Mouse (Mus musculus) kidney, embryonic 16.5 days (tissue): Measurements from ENCODE around the gene Fam107b. TPM values are rescaled to one million over a fixed set of nuclear protein-coding genes. Genes with fewer than 3 reads are reported as not detected.

Source experiments
- ATAC-seq: fragments of 200-750 bp; cut with Nextera tagmentation; 2 replicates; pipeline ENCODE4 v1.8.0; 2017; ENCODE audit warnings: moderate TSS enrichment; ENCODE audit not compliant: low FRiP score, low TSS enrichment
- H3K27ac ChIP-seq: fragments of 300-500 bp; sonication (generic); 2 replicates; pipeline ENCODE4 v1.5.1; 2014; ENCODE audit warnings: low read length
- H3K27me3 ChIP-seq: fragments of 300-500 bp; sonication (generic); 2 replicates; pipeline ENCODE4 v1.6.1; 2014; ENCODE audit warnings: low read length, control low read depth, mixed read lengths; ENCODE audit not compliant: insufficient read depth
- H3K36me3 ChIP-seq: fragments of 300-500 bp; sonication (generic); 2 replicates; pipeline ENCODE4 v1.6.1; 2014; ENCODE audit warnings: low read length, control low read depth, mixed read lengths; ENCODE audit not compliant: insufficient read depth
- H3K4me1 ChIP-seq: fragments of 300-500 bp; sonication (generic); 2 replicates; pipeline ENCODE4 v1.6.1; 2014; ENCODE audit warnings: low read length, control low read depth, mixed read lengths; ENCODE audit not compliant: insufficient read depth
- H3K4me2 ChIP-seq: fragments of 300-500 bp; sonication (generic); replicated peaks from 2 replicates; pipeline ENCODE4 v1.6.1; 2014; ENCODE audit warnings: low read depth, low read length
- H3K4me3 ChIP-seq: fragments of 300-500 bp; sonication (generic); 2 replicates; pipeline ENCODE4 v1.5.1; 2014; ENCODE audit warnings: mild to moderate bottlenecking, low read length
- H3K9ac ChIP-seq: fragments of 300-500 bp; sonication (generic); replicated peaks from 2 replicates; pipeline ENCODE4 v1.6.1; 2014; ENCODE audit warnings: low read length
- H3K9me3 ChIP-seq: fragments of 300-500 bp; sonication (generic); 2 replicates; pipeline ENCODE4 v1.6.1; 2016; ENCODE audit warnings: low read length, control low read depth
- WGBS: fragments of 180-500 bp; shearing (Covaris S2); extraction: QIAGEN DNeasy Blood & Tissue Kit; methylation state at CpG from one replicate; pipeline ENCODE4 v1.1.7; 2014; 5-methylcytosine and 5-hydroxymethylcytosine counted together
- polyA plus RNA-seq: library from polyadenylated mRNA; unstranded; fragments of >200 nt; fragmentation: Nextera tagmentation; extraction: Ambion mirVana; gene quantifications from 2 replicates; pipeline ENCODE4 v1.2.1, GENCODE M21; 2015

Gene Fam107b
- polyA plus RNA-seq, 1 experiment from 2014 or later = 67.2 TPM

DNA sequence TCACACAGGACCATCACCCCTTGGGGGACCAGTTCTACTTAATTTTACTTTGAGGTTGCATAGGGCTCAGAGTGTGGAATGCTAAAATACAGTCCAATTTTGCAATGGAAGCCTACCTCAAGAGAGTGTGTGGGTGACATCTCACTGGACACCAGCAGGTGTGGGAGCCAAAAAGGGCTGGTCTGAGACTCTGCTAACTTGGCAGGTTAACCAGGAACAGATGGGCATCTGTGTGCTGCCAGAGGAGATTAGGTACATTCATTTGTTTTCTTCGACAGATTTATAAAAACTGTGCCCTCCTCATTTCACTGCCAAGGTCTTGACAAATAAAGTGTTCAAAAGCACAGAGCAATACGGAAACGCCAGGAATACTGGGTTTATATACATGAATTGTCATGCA is 32.3 kb downstream of the Fam107b start:
- Histone ChIP-seq H3K27ac (no peak overlapping the region), H3K9ac (no peak overlapping the region), H3K27me3 (no peaks in the 10 kb centered on the region), H3K36me3 (no peaks in the 10 kb centered on the region), H3K4me1 (no peaks in the 10 kb centered on the region), H3K9me3 (no peaks in the 10 kb centered on the region), H3K4me3 (no peak overlapping the region), H3K4me2 (no peak overlapping the region)
- 91% methylated on average over 3 of the region's 3 CpGs for WGBS
- ATAC-seq = no peak

DNA sequence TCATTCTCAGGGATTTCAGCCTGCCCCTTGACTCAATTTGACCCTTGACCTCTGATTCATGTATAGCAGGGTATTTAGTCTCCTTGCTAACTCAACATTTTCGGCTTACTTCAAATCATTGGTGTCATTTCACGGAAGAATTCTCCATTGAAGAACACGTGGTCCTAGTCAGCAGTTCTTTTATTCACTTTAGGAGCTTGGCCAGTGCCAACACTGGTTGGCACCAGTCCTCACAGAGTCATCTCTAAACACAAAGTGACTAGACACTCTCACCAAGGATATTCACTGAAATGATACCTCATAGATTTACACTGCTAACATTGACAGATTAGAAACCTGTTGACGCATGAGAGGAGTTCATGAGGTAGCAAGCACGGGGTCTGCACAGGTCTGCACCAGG is 32.9 kb downstream of the Fam107b start:
- no peaks in the 10 kb centered on the region for H3K4me1 ChIP-seq
- no peaks in the 10 kb centered on the region for H3K27me3 ChIP-seq
- H3K4me3 ChIP-seq = no peak overlapping the region
- H3K9me3 ChIP-seq = no peaks in the 10 kb centered on the region
- H3K4me2 ChIP-seq = no peak overlapping the region
- ATAC-seq = no peak
- no peak overlapping the region for H3K9ac ChIP-seq
- 90% methylated on average over 5 of the region's 5 CpGs for WGBS
- H3K27ac ChIP-seq = no peak overlapping the region
- H3K36me3 ChIP-seq = no peaks in the 10 kb centered on the region

DNA sequence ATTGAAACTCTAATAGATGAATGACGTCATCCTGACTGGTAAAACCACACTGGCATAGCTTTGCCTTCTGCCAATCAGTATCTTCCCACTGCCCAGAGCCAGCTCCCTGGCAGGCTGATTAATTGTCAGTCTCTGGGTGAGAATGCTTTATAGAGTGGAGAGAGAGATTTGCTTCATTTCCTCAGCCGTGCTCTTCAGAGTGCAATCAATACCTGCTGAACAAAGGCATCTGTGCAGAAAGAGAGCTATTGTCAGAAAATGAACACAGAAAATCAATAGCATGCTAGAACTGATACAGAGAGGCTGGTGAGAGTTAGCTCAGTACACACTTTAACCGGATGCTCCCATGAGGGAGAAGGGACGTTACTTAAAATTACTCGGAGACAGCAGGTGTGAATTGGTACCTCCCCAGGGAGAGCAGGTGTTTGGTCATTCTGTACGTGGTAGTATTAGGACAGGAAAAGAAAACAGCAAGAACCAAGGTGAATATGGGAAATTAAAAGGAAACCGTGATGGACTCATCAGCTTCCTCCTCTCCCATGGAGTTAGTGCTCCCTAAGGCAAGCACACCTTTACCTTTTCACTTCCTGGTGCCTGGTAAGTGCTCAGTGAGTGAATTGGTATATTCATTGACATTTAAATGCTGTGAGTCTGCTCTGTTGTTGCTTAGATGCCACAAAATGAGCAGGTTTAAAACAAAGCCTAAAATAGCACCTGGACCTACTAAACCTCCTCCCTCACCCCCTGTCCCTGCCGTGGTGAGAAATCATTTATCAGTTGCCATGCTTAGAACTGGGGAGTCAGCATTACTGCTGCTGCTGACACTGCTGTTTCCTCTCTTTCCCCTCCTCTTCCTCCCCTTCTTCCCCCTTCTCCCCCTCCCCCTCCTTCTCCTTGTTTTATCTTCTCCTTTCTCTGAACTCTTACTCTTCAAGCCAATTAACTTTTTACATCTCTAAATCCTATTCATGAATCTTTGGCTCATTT is 38.9 kb downstream of the Fam107b start:
- Histone ChIP-seq H3K4me1 (no peaks in the 10 kb centered on the region), H3K27me3 (no peaks in the 10 kb centered on the region), H3K36me3 (no peaks in the 10 kb centered on the region), H3K9me3 (no peaks in the 10 kb centered on the region), H3K4me3 (no peak overlapping the region), H3K9ac (no peak overlapping the region), H3K4me2 (no peak overlapping the region), H3K27ac (no peak overlapping the region)
- 51% methylated on average over 8 of the region's 8 CpGs for WGBS
- ATAC-seq = no peak

DNA sequence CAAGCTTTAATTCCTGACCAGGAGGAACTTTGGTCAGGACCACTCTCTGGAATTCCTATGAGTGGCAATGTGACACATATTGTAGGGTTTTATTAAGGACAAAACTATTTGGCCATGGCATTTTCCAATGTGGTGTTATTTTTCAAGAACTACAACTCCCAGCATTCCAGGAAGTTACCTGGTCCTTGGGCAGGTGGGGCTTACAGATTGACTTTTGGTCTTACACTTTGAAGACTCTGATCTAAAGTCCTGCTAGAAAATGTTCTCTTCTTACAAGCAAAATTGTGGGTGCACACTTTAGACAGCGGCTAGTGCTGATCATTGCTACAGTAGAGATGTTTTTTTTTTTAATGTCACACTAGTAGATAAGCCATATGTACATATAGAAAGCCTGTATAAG is 48.2 kb downstream of the Fam107b start:
- no peaks in the 10 kb centered on the region for H3K27me3 ChIP-seq
- no peak overlapping the region for H3K27ac ChIP-seq
- H3K4me2 ChIP-seq = no peak overlapping the region
- no peak overlapping the region for H3K9ac ChIP-seq
- H3K4me3 ChIP-seq = no peak overlapping the region
- no peak for ATAC-seq
- no peaks in the 10 kb centered on the region for H3K9me3 ChIP-seq
- H3K36me3 ChIP-seq = no peaks in the 10 kb centered on the region
- WGBS = 90% methylated on average over 1 of the region's 1 CpGs
- H3K4me1 ChIP-seq = no peaks in the 10 kb centered on the region

DNA sequence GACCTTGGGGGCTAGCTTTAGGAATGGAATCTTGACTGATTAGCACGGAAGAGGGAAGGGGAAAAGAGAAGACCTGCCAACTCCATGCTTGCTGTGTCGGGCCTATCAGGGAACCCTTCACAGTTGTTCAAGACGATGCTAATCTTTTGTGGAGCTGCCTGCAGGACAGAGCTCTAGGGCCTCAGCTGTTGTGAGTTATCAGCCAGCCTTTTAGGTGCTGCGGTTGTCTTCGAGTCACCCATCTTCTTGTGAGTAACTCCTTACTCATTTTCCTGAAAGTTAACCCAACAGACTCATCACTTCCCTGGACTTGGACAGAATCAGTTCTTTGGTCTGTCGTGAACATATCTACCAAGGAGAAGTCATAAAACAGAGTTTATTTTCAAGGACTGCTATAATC is 51.3 kb downstream of the Fam107b start:
- Histone ChIP-seq H3K9ac (no peak overlapping the region), H3K27ac (no peak overlapping the region), H3K36me3 (no peaks in the 10 kb centered on the region), H3K4me2 (no peak overlapping the region), H3K4me3 (no peak overlapping the region), H3K9me3 (no peaks in the 10 kb centered on the region), H3K4me1 (no peaks in the 10 kb centered on the region), H3K27me3 (no peaks in the 10 kb centered on the region)
- WGBS = 73% methylated on average over 6 of the region's 6 CpGs
- ATAC-seq = no peak

DNA sequence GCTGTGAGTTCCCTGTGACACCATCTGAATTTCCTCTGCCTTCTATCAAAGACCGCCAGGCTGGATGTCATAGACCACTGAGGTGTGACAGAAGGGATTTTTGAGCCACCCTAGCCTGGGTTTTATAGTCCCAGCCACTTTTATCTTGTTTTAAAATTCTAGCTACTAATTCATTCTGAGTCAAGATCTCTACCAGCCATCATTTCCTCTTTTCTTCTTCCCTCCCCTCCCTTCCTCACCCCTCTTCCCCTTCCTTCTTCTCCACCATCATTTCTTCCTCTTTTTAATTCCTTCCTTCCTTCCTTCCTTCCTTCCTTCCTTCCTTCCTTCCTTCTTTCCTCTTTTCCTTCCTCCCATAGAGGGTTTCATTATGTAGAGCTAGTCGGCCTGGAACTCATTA is 51.9 kb downstream of the Fam107b start:
- Histone ChIP-seq H3K4me1 (no peaks in the 10 kb centered on the region), H3K4me2 (no peak overlapping the region), H3K9me3 (no peaks in the 10 kb centered on the region), H3K27ac (no peak overlapping the region), H3K27me3 (no peaks in the 10 kb centered on the region), H3K9ac (no peak overlapping the region), H3K36me3 (no peaks in the 10 kb centered on the region), H3K4me3 (no peak overlapping the region)
- WGBS = 57% methylated on average over 2 of the region's 2 CpGs
- ATAC-seq = no peak

DNA sequence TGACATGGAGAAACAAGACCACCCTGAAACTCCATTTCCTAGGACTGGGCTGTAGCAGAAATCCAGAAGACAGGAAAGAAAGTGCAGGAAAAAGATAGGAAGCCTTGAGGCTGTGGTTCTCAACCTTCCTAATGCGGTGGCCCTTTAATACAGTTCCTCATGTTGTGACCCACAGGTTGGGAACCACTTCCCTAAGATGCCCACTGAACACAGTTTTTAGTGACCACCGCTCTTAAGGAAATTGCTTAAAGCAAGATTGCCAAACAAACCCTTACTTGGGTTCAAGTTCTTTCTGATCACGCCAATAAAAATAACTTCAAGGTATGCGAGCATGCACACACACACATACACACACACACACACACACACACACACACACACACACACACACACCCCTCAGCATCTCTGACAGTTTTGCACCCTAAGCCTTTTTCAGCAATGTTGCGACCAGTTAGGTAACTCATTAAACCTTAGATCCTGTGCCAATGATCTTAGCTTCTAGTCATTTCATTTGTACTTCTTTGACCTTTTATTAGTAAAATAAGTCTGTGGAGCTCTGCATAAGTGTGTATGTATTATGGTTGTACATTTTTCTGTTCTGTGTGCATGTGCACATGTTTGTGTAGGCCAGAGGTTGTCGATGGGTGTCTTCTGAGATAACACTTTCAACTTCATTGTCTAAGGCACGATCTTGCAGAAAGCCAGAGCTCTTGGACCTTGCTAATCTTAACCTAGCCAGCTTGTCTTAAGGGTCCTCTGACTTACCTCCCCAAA is 53.1 kb downstream of the Fam107b start:
- H3K9ac ChIP-seq = no peak overlapping the region
- H3K9me3 ChIP-seq = no peaks in the 10 kb centered on the region
- no peaks in the 10 kb centered on the region for H3K36me3 ChIP-seq
- ATAC-seq = peak; percentile 46; the same call in 1 of the 2 replicates
- H3K4me2 ChIP-seq = no peak overlapping the region
- H3K4me3 ChIP-seq = no peak overlapping the region
- no peaks in the 10 kb centered on the region for H3K27me3 ChIP-seq
- H3K27ac ChIP-seq = peak overlapping the region; percentile 32; the same call in 1 of the 2 replicates
- H3K4me1 ChIP-seq = no peaks in the 10 kb centered on the region
- WGBS = 85% methylated on average over 7 of the region's 7 CpGs

DNA sequence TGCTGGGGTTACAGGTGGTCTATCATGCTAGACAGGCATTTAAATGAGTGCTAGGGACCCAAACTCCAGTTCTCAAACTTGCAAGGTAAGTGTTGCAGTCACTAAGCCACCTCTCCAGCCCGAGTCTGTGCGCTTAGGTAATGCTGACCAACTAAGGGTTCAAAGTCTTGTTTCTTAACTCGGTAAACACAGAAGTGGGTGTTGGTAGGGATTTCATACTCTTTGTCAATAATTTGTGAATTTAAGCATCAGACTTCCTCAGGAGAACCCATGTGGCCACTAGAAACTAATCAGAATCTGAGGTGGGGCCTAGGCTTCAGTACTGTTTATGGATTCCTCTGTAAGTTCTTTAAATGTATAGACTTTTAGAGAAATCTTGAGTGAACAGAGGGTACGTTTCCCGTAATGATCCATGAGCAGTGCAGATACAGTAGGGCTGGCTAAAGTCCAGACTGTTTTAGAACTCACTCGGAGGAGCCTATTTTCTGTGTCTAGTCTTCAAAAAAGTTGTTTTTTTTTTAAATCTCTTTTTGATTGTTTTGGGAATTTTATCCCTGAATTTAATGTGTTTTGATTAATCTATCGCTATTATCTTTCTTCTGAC is 53.8 kb downstream of the Fam107b start:
- no peaks in the 10 kb centered on the region for H3K36me3 ChIP-seq
- H3K4me3 ChIP-seq = no peak overlapping the region
- H3K4me1 ChIP-seq = no peaks in the 10 kb centered on the region
- H3K27ac ChIP-seq = peak overlapping the region; percentile 32; the same call in 1 of the 2 replicates
- ATAC-seq = peak; percentile 85
- no peaks in the 10 kb centered on the region for H3K27me3 ChIP-seq
- no peak overlapping the region for H3K4me2 ChIP-seq
- 82% methylated on average over 7 of the region's 7 CpGs for WGBS
- no peak overlapping the region for H3K9ac ChIP-seq
- no peaks in the 10 kb centered on the region for H3K9me3 ChIP-seq

DNA sequence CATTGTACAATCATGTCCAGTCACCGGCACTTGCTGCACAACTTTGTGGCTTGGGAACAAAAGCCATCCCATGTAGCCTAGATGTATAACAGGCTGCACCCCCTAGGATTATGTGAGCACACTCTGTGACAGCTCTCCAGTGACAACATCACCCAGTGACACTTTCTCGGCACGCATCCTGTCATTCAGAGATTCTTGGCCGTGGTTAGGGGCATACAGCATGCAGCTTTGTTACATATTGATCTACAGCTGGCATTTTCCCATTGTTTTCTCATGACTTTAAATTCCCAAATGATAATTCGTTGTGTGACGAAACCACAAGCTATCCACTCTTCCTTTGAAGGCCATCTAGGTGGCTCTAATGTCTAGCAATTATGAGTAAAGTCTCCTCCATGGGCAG is 58.8 kb downstream of the Fam107b start:
- WGBS = 93% methylated on average over 6 of the region's 6 CpGs
- no peaks in the 10 kb centered on the region for H3K4me1 ChIP-seq

More for the DNA sequence above, 58.8 kb downstream of the Fam107b start:
- Histone ChIP-seq H3K9me3 (peaks cover 2% of the 10 kb centered on the region; the same call in 1 of the 2 replicates), H3K9ac (no peak overlapping the region), H3K4me3 (no peak overlapping the region), H3K27ac (no peak overlapping the region), H3K36me3 (no peaks in the 10 kb centered on the region), H3K4me2 (no peak overlapping the region), H3K27me3 (no peaks in the 10 kb centered on the region)
- ATAC-seq = no peak
